Mouse (Mus musculus): ENCODE data around the gene Gm765.

Gm765 gene

GRCm38 (mm10) chr6:98221970-98222369 is 120.6 kb downstream of the Gm765 start:
- no peak for DNase-seq (ENCODE audit: low read depth)

- no peak for DNase-seq (ENCODE audit: low read depth)
Observed at GRCm38 (mm10) chr6:98212225-98212624, 130.3 kb downstream of the Gm765 start.

GRCm38 (mm10) chr6:98210237-98210636 is 132.3 kb downstream of the Gm765 start:
- DNase-seq (ENCODE audit: low read depth): no peak

DNA sequence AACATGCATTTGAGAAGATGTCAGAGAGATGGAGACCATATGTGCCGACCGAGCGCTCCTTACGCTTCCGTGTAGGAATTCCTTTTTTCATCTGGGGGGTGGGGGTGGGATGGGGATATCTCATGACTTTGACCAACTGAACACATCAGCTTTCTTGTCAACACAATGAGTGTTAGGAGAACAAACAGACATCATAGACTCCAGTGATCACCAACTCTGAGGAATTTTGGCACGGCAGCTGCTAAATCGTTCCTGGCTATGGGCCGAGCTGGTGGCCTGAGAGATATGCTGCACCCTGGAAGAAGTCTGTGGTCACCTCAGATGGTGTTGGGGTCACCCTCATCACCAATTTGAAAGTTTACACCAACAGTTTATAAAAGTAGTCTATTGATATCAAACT is 134.5 kb downstream of the Gm765 start:
- DNase-seq (ENCODE audit: low read depth): no peak

GRCm38 (mm10) chr6:98198706-98199105 is 143.8 kb downstream of the Gm765 start:
- peak; percentile 17 for DNase-seq (ENCODE audit: low read depth)

GRCm38 (mm10) chr6:98190745-98191442 is 151.7 kb downstream of the Gm765 start:
- no peak for DNase-seq (ENCODE audit: low read depth)
